Mouse (Mus musculus) gastrocnemius, adult 2 months (tissue): Measurements from ENCODE around the gene Sycn. TPM values are rescaled to one million over a fixed set of nuclear protein-coding genes. Genes with fewer than 3 reads are reported as not detected.

Source experiments
- DNase-seq: peaks from one replicate; pipeline ENCODE4 v3.0.0; 2022
- H3K27ac ChIP-seq: fragments of 200-600 bp; 2 replicates; pipeline ENCODE4 v1.8.1; 2022; ENCODE audit warnings: mild to moderate bottlenecking
- H3K4me3 ChIP-seq: fragments of 200-600 bp; 2 replicates; pipeline ENCODE4 v1.8.1; 2022; ENCODE audit warnings: mild to moderate bottlenecking, moderate library complexity
- CTCF ChIP-seq: fragments of 200-600 bp; IDR thresholded peaks from 2 replicates; pipeline ENCODE4 v1.8.1; 2022; ENCODE audit warnings: antibody characterized with exemption, mild to moderate bottlenecking, moderate library complexity
- intact Hi-C: fragments of 180-260 bp; cut with DNase I; formaldehyde crosslinking; loops from one replicate; pipeline ENCODE4 v1.15.1; 2025
- microRNA-seq: library from miRNA; unstranded; fragments of <30 nt; microRNA quantifications from one replicate; pipeline ENCODE4 v1.2.0, GENCODE M21; 2021
- total RNA-seq, 2 experiments: library from RNA; stranded (reverse); gene quantifications; 2 replicates each; pipeline ENCODE4 v1.2.3; 2021

Sycn gene
- total RNA-seq, 2 experiments from 2014 or later: not detected

DNA sequence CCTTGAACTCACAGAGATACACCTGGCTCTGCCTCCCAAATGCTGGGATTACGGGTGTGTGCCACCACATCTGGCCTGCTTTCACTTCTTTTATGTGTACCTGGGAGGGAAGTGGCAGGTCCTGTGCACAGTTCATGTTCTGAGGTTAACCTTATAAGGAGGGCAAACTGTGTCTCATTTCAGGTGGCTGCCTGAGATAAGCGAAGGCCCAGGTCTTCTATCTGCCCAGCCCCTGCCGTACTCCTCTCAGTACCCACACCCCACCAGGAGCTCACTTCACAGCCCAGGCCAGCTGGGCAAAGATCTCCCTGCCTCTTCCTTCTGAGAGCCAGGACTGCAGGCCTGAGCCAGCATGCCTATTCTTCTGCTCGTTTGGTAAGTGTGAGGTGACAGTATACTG lies 41.0 kb downstream of the Sycn start:
- H3K27ac ChIP-seq: no peak overlapping the region

GRCm38 (mm10) chr7:28582841-28583240 lies 42.2 kb downstream of the Sycn start:
- DNase-seq: no peak
- TF ChIP-seq CTCF: no peak
- intact Hi-C loops: no loop called here
- H3K4me3 ChIP-seq: no peak overlapping the region
- H3K27ac ChIP-seq: no peak overlapping the region

More for the DNA sequence above, 41.0 kb downstream of the Sycn start:
- intact Hi-C loops: no loop called here
- DNase-seq: no peak
- no peak overlapping the region for H3K4me3 ChIP-seq
- TF ChIP-seq CTCF: no peak

- TF ChIP-seq CTCF: no peak
- no peak for DNase-seq
- Histone ChIP-seq H3K27ac (0 out of 2 replicates have a peak overlapping the region, but pooled peaks have one; percentile 8), H3K4me3 (no peak overlapping the region)
- intact Hi-C loops: no loop called here
Observed at GRCm38 (mm10) chr7:28583570-28584344, 43.1 kb downstream of the Sycn start.

DNA sequence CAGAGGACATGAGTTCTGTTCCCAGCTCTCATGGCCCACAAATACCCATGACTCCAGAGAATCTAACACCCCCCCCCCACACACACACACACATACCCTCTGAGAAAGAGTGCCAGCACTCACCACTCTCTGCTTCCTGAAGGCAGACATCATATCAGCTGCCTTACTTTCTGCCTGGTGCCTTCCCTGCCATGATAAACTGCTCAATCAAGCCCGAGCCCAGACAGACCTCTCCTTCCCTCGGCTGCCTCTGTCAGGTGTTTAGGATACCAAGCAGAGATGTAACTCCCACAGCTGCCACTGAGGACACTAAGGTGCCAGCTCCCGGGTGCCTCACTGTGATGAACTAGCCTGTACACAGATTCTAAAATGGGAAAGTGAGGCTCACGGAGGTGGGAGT lies 43.8 kb downstream of the Sycn start:
- no peak overlapping the region for H3K4me3 ChIP-seq
- no peak for DNase-seq
- peak overlapping the region; percentile 24 for H3K27ac ChIP-seq
- intact Hi-C loops: no loop called here
- no peak for TF ChIP-seq CTCF

- Histone ChIP-seq H3K4me3 (no peak overlapping the region), H3K27ac (peak overlapping the region; percentile 24)
- no peak for DNase-seq
- intact Hi-C loops: no loop called here
- no peak for TF ChIP-seq CTCF
Observed at GRCm38 (mm10) chr7:28585001-28585400, 44.3 kb downstream of the Sycn start.

GRCm38 (mm10) chr7:28586663-28587411 lies 46.2 kb downstream of the Sycn start:
- TF ChIP-seq CTCF: no peak
- intact Hi-C loops: no loop called here
- peak overlapping the region; percentile 50 for H3K27ac ChIP-seq
- H3K4me3 ChIP-seq: no peak overlapping the region
- DNase-seq: peak; percentile 58

GRCm38 (mm10) chr7:28587644-28588043 lies 47.0 kb downstream of the Sycn start:
- intact Hi-C loops: no loop called here
- peak overlapping the region; percentile 50 for H3K27ac ChIP-seq
- DNase-seq: no peak
- TF ChIP-seq CTCF: no peak
- no peak overlapping the region for H3K4me3 ChIP-seq

Small RNAs within 50 kb of the gene (microRNA-seq; reads per million reads assigned to microRNA genes)
- gene Mir7049: not detected

Other genes starting within 250 kb of the Sycn start
- gene Selenov, start 249.7 kb upstream of the Sycn start, total RNA-seq: not detected
- gene Dll3, start 238.6 kb upstream of the Sycn start, total RNA-seq: not detected
- 10 to 100 TPM; 38.2 to 49.3 TPM for gene Timm50, start 228.8 kb upstream of the Sycn start, total RNA-seq
- gene Supt5, start 202.1 kb upstream of the Sycn start, total RNA-seq: 10 to 100 TPM; 57.9 to 68.6 TPM
- 100 to 1,000 TPM; 373 to 449 TPM for gene Rps16, start 190.2 kb upstream of the Sycn start, total RNA-seq
- gene Plekhg2, start 168.3 kb upstream of the Sycn start, total RNA-seq: 1 to 10 TPM; 4.0 to 7.5 TPM
- gene Zfp36, start 160.6 kb upstream of the Sycn start, total RNA-seq: 10 to 100 TPM; 10.0 to 36.7 TPM
- gene Med29, start 148.2 kb upstream of the Sycn start, total RNA-seq: 10 to 100 TPM; 22.1 to 28.3 TPM
- 10 to 100 TPM; 31.0 to 35.0 TPM for gene Paf1, start 147.9 kb upstream of the Sycn start, total RNA-seq
- 1 to 10 TPM; 2.1 to 2.4 TPM for gene Gmfg, start 103.4 kb upstream of the Sycn start, total RNA-seq
- under 1 TPM; 0.14 to 0.18 TPM for gene Lrfn1, start 88.9 kb upstream of the Sycn start, total RNA-seq
- not detected for gene Ifnl2, start 30.4 kb upstream of the Sycn start, total RNA-seq
- gene Ifnl3, start 18.0 kb upstream of the Sycn start, total RNA-seq: not detected
- gene Nccrp1, start 6.4 kb downstream of the Sycn start, total RNA-seq: not detected
- gene Samd4b, start 57.3 kb downstream of the Sycn start, total RNA-seq: 10 to 100 TPM; 13.0 to 13.1 TPM
- 1 to 10 TPM; 2.4 to 3.2 TPM for gene Pak4, start 57.3 kb downstream of the Sycn start, total RNA-seq
- not detected for gene Acp7, start 90.4 kb downstream of the Sycn start, total RNA-seq
- gene Fbxo27, start 152.0 kb downstream of the Sycn start, total RNA-seq: under 1 TPM; 0.47 to 0.84 TPM
- 1 to 10 TPM; 2.5 to 4.9 TPM for gene Fbxo17, start 175.9 kb downstream of the Sycn start, total RNA-seq
- 10 to 100 TPM; 36.0 to 41.0 TPM for gene Mrps12, start 200.9 kb downstream of the Sycn start, total RNA-seq
- 10 to 100 TPM; 11.7 to 14.7 TPM for gene Sars2, start 201.1 kb downstream of the Sycn start, total RNA-seq
- not detected for gene Ccer2, start 215.3 kb downstream of the Sycn start, total RNA-seq
- 10 to 100 TPM; 91.0 to 92.5 TPM for gene Sirt2, start 225.8 kb downstream of the Sycn start, total RNA-seq
- 10 to 100 TPM; 27.1 to 31.3 TPM for gene Nfkbib, start 226.6 kb downstream of the Sycn start, total RNA-seq
- under 1 TPM; 0.71 to 0.89 TPM for gene Rinl, start 248.1 kb downstream of the Sycn start, total RNA-seq